Mouse (Mus musculus) Patski (cell line): Measurements from ENCODE around the gene Klri1. TPM values are rescaled to one million over a fixed set of nuclear protein-coding genes. Genes with fewer than 3 reads are reported as not detected.
"Not testable (repeated sequence)": the region's sequence is repeated elsewhere in the genome, so short reads cannot be mapped to it uniquely, and the experiment has no call there.

Experiments
- ATAC-seq: fragments of 100-300 bp; one replicate; pipeline ENCODE4 v1.8.0; 2021
- CTCF ChIA-PET: fragments of 350-600 bp; sonication (Branson Sonifier 250); formaldehyde crosslinking; loops from one replicate; lab custom pipeline; 2022; ENCODE audit warnings: inconsistent platforms; lab: Charles Lee
- POLR2A ChIA-PET: fragments of 350-600 bp; sonication (Branson Sonifier 250); formaldehyde crosslinking; loops from one replicate; lab custom pipeline; 2022; ENCODE audit warnings: antibody characterized with exemption, inconsistent platforms; lab: Charles Lee
- DNase-seq: peaks from one replicate; pipeline ENCODE4 v3.0.0-alpha.2; 2011; ENCODE audit warnings: low read depth, low spot score
- H3K27me3 ChIP-seq: fragments of 371-371 bp; one replicate; pipeline ENCODE4 v1.5.1; 2021
- CTCF ChIP-seq: fragments of 100-300 bp; IDR thresholded peaks from one replicate; pipeline ENCODE4 v1.5.1; 2021
- in situ Hi-C: fragments of 300-500 bp; cut with MboI; formaldehyde crosslinking; loops from 3 replicates; pipeline ENCODE4 v1.11.1; 2018; ENCODE audit warnings: low pct_unique_long_range_greater_than_20kb, mixed read lengths
- polyA plus RNA-seq: library from polyadenylated mRNA; unstranded; gene quantifications from one replicate; pipeline ENCODE4 v1.2.3, GENCODE M21; 2021

The Klri1 gene
- polyA plus RNA-seq, 1 experiment from 2014 or later: not detected

- ChIA-PET CTCF (no interaction called here), POLR2A (no interaction called here)
- ATAC-seq (no peak), DNase-seq (no peak)
- TF ChIP-seq CTCF: no peak
- H3K27me3 ChIP-seq: no peaks in the 10 kb centered on the region
- in situ Hi-C loops: no loop called here
Observed at GRCm38 (mm10) chr6:129680379-129680778, 36.6 kb downstream of the Klri1 start.

- POLR2A ChIA-PET: no interaction called here
- TF ChIP-seq CTCF: no peak
Observed at GRCm38 (mm10) chr6:129678873-129679272, 38.1 kb downstream of the Klri1 start, which contains the start of gene Klrc1. TSS of gene Klrc1 (minus strand) at chr6:129678973.

GRCm38 (mm10) chr6:129661301-129661700 is 55.6 kb downstream of the Klri1 start:
- H3K27me3 ChIP-seq, DNase-seq, ATAC-seq, in situ Hi-C loops, POLR2A ChIA-PET, CTCF ChIA-PET: not testable (repeated sequence)

More at GRCm38 (mm10) chr6:129678873-129679272, 38.1 kb downstream of the Klri1 start, which contains the start of gene Klrc1:
- DNase-seq: no peak
- CTCF ChIA-PET: no interaction called here
- ATAC-seq: no peak
- H3K27me3 ChIP-seq: no peaks in the 10 kb centered on the region
- in situ Hi-C loops: no loop called here

- CTCF ChIA-PET, DNase-seq, H3K27me3 ChIP-seq, ATAC-seq, in situ Hi-C loops, POLR2A ChIA-PET: not testable (repeated sequence)
Observed at GRCm38 (mm10) chr6:129660589-129660988, 56.3 kb downstream of the Klri1 start, which contains the start of gene Klrc2. TSS of gene Klrc2 (minus strand) at chr6:129660689.

Other genes with a start within 250 kb of the Klri1 start
- not detected for gene Olr1, start 210.0 kb downstream of the Klri1 start, polyA plus RNA-seq
- gene Tmem52b, start 204.6 kb downstream of the Klri1 start, polyA plus RNA-seq: 0.19 TPM
- gene Gabarapl1, start 184.0 kb downstream of the Klri1 start, polyA plus RNA-seq: 203 TPM
- not detected for gene Klre1, start 139.2 kb downstream of the Klri1 start, polyA plus RNA-seq
- not detected for gene Klrd1, start 125.3 kb downstream of the Klri1 start, polyA plus RNA-seq
- gene Klrk1, start 93.3 kb downstream of the Klri1 start, polyA plus RNA-seq: not detected
- gene Klrc3, start 73.8 kb downstream of the Klri1 start, polyA plus RNA-seq: not detected
- gene Klrc2, start 56.4 kb downstream of the Klri1 start, polyA plus RNA-seq: not detected
- not detected for gene Klrc1, start 38.2 kb downstream of the Klri1 start, polyA plus RNA-seq
- not detected for gene Klri2, start 23.4 kb upstream of the Klri1 start, polyA plus RNA-seq
- not detected for gene Gm156, start 67.1 kb upstream of the Klri1 start, polyA plus RNA-seq
- gene Gm17631, start 145.5 kb upstream of the Klri1 start, polyA plus RNA-seq: not detected
- gene Klra17, start 159.5 kb upstream of the Klri1 start, polyA plus RNA-seq: not detected
- not detected for gene Klra5, start 200.5 kb upstream of the Klri1 start, polyA plus RNA-seq